Mouse (Mus musculus) C2C12 (cell line): Measurements from ENCODE around the gene Ypel5. TPM values are rescaled to one million over a fixed set of nuclear protein-coding genes. Genes with fewer than 3 reads are reported as not detected.

ENCODE experiments used
- H3K27me3 ChIP-seq: one replicate; pipeline ENCODE4 v1.6.1; 2011; ENCODE audit not compliant: control insufficient read depth, insufficient read depth, insufficient read length
- H3K36me3 ChIP-seq: one replicate; pipeline ENCODE4 v1.6.1; 2011; ENCODE audit not compliant: control insufficient read depth, insufficient read depth
- H3K4me3 ChIP-seq: one replicate; pipeline ENCODE4 v1.5.1; 2011; ENCODE audit warnings: mild to moderate bottlenecking, control low read depth; ENCODE audit not compliant: poor library complexity, insufficient read depth, severe bottlenecking
- H3K79me2 ChIP-seq: one replicate; pipeline ENCODE4 v1.6.1; 2011; ENCODE audit not compliant: control insufficient read depth, insufficient read depth
- H3K79me3 ChIP-seq: one replicate; pipeline ENCODE4 v1.6.1; 2011; ENCODE audit warnings: low read depth, control low read depth
- H3ac ChIP-seq: one replicate; pipeline ENCODE3; 2011; ENCODE audit warnings: low read depth; ENCODE audit not compliant: control insufficient read depth, insufficient read length
- CEBPB ChIP-seq: IDR thresholded peaks from one replicate; pipeline ENCODE4 v1.6.1; 2011; ENCODE audit warnings: low read depth, mild to moderate bottlenecking, control low read depth, moderate library complexity
- CTCF ChIP-seq: IDR thresholded peaks from one replicate; pipeline ENCODE4 v1.5.1; 2011; ENCODE audit not compliant: control insufficient read depth, insufficient read depth, insufficient read length
- FOSL1 ChIP-seq: IDR thresholded peaks from one replicate; pipeline ENCODE4 v1.8.0; 2011; ENCODE audit warnings: mild to moderate bottlenecking, low read length; ENCODE audit not compliant: poor library complexity, insufficient read depth, severe bottlenecking
- MAX ChIP-seq: IDR thresholded peaks from one replicate; pipeline ENCODE4 v1.6.1; 2011; ENCODE audit warnings: mild to moderate bottlenecking, control low read depth
- MYOD1 ChIP-seq: IDR thresholded peaks from one replicate; pipeline ENCODE4 v1.6.1; 2011; ENCODE audit warnings: low read depth; ENCODE audit not compliant: control insufficient read depth, insufficient read length
- MYOG ChIP-seq: IDR thresholded peaks from one replicate; pipeline ENCODE4 v1.6.1; 2011; ENCODE audit not compliant: control insufficient read depth, insufficient read length; ENCODE audit errors: extremely low read depth
- USF1 ChIP-seq: IDR thresholded peaks from one replicate; pipeline ENCODE4 v1.6.1; 2011; ENCODE audit warnings: low read depth, mild to moderate bottlenecking, control low read depth, moderate library complexity
- polyA plus RNA-seq: library from polyadenylated mRNA; unstranded; fragments of >200 nt; fragmentation: generic; extraction: Trizol; gene quantifications from one replicate; pipeline ENCODE4 v1.2.1, GENCODE M21; 2012; ENCODE audit warnings: missing spikeins

Gene Ypel5
- polyA plus RNA-seq, 1 experiment: 10.1 TPM

- Histone ChIP-seq H3ac (no peak overlapping the region), H3K27me3 (no peaks in the 10 kb centered on the region), H3K4me3 (no peak overlapping the region), H3K79me2 (no peaks in the 10 kb centered on the region), H3K36me3 (no peaks in the 10 kb centered on the region), H3K79me3 (no peaks in the 10 kb centered on the region)
- TF ChIP-seq CTCF: no peak
Observed at GRCm38 (mm10) chr17:72881051-72881450, 44.8 kb downstream of the Ypel5 start.

- Histone ChIP-seq H3K79me3 (no peaks in the 10 kb centered on the region), H3ac (no peak overlapping the region), H3K27me3 (no peaks in the 10 kb centered on the region), H3K79me2 (no peaks in the 10 kb centered on the region), H3K4me3 (no peak overlapping the region), H3K36me3 (no peaks in the 10 kb centered on the region)
- TF ChIP-seq USF1: no peak
Observed at GRCm38 (mm10) chr17:72881804-72882203, 45.6 kb downstream of the Ypel5 start.

- H3K36me3 ChIP-seq: no peaks in the 10 kb centered on the region
- no peaks in the 10 kb centered on the region for H3K79me3 ChIP-seq
- no peak overlapping the region for H3ac ChIP-seq
- TF ChIP-seq FOSL1 (no peak), CEBPB (no peak), CTCF (no peak), MYOG (no peak), USF1 (no peak), MYOD1 (no peak), MAX (no peak)
- no peak overlapping the region for H3K4me3 ChIP-seq
- no peaks in the 10 kb centered on the region for H3K27me3 ChIP-seq
- H3K79me2 ChIP-seq: no peaks in the 10 kb centered on the region
Observed at GRCm38 (mm10) chr17:72889556-72890397, 53.5 kb downstream of the Ypel5 start.

- Histone ChIP-seq H3K79me3 (no peaks in the 10 kb centered on the region), H3K27me3 (no peaks in the 10 kb centered on the region), H3K79me2 (no peaks in the 10 kb centered on the region), H3K4me3 (no peak overlapping the region), H3ac (no peak overlapping the region), H3K36me3 (no peaks in the 10 kb centered on the region)
- TF ChIP-seq MYOD1 (no peak), FOSL1 (no peak)
Observed at GRCm38 (mm10) chr17:72890398-72890898, 54.2 kb downstream of the Ypel5 start.

- Histone ChIP-seq H3K36me3 (no peaks in the 10 kb centered on the region), H3K4me3 (no peak overlapping the region), H3K79me2 (no peaks in the 10 kb centered on the region), H3K27me3 (no peaks in the 10 kb centered on the region), H3K79me3 (no peaks in the 10 kb centered on the region), H3ac (no peak overlapping the region)
- TF ChIP-seq MAX (no peak), CEBPB (no peak), FOSL1 (no peak), CTCF (no peak)
Observed at GRCm38 (mm10) chr17:72891556-72891955, 55.3 kb downstream of the Ypel5 start.

GRCm38 (mm10) chr17:72895506-72895905, 59.3 kb downstream of the Ypel5 start:
- no peaks in the 10 kb centered on the region for H3K79me2 ChIP-seq
- no peaks in the 10 kb centered on the region for H3K36me3 ChIP-seq
- H3K27me3 ChIP-seq: no peaks in the 10 kb centered on the region
- no peak for TF ChIP-seq USF1
- TF ChIP-seq CTCF: no peak
- TF ChIP-seq MYOD1: no peak
- no peak overlapping the region for H3K4me3 ChIP-seq
- H3ac ChIP-seq: no peak overlapping the region
- no peaks in the 10 kb centered on the region for H3K79me3 ChIP-seq
